Mouse (Mus musculus) CD4-positive, CD25-positive, alpha-beta regulatory T cell, adult 4 months (primary cell): Measurements from ENCODE around the gene Fcmr. TPM values are rescaled to one million over a fixed set of nuclear protein-coding genes. Genes with fewer than 3 reads are reported as not detected.

Source experiments
- ATAC-seq: one replicate; pipeline ENCODE4 v1.8.0; 2017
- polyA plus RNA-seq, 2 experiments: library from polyadenylated mRNA; unstranded; fragments of 100-300 nt; shearing (Covaris generic); gene quantifications; one replicate each; pipeline ENCODE4 v1.2.1; 2017

The Fcmr gene
- polyA plus RNA-seq, 2 experiments from 2014 or later = 2.0 to 4.4 TPM

DNA sequence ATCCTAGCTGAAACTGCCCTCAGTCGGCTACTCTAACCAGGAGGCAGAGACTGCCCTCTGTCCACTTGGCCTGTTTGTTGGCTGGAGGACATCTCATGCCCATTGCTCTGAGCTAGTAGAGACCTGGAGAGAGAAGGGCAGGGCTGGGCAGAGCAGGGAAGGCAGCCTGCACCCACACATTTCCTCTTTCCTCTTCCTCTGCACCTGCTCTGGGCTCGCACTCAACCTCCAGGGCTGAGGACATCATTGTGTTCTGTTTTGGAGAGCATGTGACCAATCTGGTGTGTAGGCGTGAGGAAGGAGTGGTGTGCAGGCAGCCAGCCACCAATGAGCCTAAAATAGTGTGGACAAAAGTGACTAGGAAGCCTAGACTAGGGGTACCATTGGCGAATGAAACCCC is 1.2 kb upstream of the Fcmr start:
- peak; percentile 98 for ATAC-seq

DNA sequence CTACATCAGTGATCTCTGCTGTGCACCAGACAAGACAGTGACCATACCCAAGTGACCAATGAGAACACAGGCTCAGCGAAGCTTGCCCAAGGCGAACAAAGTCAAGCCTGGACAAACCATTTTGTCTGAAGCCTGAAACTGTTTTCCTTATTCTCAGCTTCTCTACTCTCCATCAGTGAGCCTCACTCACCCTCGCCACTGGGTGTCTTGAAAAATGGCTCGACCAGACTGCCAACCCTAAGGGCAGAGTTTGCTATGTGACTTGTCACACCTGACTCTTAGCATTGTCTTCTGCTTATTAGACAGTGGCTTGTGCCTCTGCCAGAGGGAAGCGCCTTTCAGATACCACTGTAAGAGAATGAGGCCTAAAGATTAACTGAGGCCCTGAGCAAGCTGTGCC is 728 bp upstream of the Fcmr start:
- ATAC-seq = no peak

DNA sequence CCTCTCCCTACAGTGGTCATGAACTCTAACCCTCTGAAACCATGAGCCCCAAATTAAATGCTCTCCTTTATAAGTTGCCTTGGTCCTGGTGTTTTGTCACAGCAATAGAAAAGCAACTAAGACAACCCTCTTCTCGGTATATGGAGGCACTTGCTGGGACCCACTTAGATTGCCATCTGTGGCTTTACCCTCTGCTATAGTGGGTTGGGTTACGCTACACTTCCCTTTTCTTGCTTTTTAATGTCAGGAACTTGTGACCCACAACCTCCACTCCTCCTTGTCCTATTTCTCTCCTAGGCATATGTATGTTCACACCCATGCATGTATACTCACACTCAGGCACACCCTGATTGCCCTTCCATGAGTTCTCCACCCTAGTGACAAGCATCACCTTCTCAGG is 7.4 kb downstream of the Fcmr start:
- no peak for ATAC-seq

DNA sequence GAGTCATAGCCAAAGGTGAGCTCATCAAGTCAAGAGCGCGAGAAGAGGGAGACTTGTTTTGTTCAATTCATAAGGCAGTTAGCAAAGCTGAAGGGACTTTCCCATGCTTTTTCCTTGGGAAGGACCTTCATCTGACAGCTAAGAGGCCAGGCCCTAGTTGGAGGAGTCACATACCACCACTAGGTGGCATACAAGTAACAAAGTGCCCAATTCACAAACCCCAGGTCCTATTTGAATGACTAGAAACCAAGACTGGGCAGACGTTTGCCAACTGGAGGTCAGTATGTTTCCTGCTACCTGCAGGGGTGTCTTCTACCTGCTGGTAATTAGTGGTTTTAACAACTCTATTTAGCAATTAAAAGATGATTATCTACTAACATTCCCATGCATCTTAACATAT is 9.7 kb downstream of the Fcmr start:
- ATAC-seq = no peak

DNA sequence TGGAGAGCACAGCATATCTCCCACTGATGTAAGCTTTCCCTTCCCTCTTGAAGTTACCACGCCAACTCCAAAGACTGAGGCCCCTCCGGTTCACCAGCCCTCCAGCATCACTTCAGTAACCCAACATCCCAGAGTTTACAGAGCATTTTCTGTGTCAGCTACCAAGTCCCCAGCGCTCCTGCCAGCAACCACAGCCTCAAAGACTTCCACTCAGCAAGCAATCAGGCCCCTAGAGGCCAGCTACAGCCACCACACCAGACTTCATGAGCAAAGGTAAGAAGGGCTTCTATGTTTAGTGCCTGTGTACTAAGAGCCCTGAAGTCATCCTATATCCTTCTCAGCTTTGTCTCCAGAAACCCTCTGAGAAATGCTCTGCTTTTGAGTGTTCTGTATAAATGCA is 10.4 kb downstream of the Fcmr start:
- ATAC-seq = no peak

DNA sequence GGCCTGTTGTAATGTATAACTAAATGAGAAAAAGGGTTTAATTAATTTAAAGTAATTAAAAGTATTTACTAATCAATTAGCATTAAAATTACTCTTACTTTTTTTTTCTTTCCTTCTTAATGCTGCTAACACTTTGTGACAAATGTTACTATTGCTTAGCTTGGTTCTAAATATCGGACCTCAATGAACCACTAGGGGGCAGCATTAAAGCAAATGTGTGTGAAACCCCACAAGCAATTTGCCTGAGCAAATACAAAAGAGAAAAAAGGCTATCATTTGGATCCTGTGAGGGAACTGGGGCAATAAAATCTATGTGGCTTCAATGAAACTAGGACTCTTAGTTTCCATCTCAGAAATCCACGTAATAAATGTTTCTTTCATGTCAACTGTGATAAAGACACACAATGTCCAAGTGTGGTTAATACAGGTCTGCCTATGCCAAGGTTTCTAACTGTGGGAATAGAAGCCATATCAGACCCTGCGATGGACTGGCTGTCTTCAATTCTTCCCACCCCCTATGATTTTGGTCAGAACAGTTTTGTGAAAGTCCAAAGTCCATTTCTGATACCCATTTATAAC is 11.6 kb downstream of the Fcmr start:
- no peak for ATAC-seq

DNA sequence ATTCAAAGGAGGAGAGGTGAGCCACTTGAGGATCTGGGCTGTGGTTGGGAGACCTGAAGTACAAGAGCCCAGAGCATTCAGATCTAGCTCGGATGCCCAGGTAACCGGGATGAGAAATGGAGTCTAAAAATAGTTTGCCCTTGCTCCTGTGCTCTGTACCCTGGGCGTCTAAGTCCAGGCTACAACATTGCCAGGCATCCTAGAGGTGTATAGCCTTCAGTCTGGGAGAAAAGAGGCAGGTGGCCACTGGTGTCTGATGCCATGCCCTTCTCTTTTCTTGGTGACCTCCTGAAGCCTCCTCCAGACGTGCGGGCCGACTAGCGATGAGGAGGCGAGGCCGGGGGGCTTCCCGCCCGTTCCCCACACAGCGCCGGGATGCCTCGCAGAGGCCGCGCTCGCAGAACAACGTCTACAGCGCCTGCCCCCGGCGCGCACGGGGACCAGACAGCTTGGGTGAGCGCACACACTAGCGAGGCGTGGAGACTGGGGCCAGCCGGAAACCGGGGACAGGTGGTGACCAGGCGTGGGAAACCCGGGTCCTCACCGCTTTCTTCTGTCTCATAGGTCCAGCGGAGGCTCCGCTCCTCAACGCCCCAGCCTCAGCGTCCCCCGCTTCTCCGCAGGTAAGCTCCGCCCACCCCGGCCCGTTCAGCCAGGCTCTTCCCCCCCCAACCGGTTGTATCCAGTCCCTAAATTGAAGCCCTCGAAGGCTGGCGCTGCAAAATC is 12.6 kb downstream of the Fcmr start:
- ATAC-seq = peak; percentile 74

DNA sequence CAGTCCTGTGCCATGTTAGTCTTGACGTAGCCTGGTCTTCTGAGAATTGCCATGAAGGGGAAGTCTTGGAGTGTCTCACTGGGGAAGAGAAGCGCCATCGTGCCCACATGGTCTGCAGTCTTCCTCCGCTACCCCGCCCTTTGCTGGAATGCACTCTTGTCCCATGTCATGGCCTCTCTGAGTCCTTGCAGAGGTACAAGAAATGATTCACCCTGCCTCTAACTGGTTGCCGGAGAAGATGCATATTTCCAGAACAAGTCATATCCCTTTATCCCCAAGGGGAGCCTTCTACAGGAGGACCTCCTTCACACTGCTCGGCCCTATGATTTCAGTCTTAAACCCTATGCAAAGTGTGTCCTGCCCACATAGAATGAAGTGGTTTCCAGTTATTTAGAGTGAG is 14.5 kb downstream of the Fcmr start:
- ATAC-seq = no peak

DNA sequence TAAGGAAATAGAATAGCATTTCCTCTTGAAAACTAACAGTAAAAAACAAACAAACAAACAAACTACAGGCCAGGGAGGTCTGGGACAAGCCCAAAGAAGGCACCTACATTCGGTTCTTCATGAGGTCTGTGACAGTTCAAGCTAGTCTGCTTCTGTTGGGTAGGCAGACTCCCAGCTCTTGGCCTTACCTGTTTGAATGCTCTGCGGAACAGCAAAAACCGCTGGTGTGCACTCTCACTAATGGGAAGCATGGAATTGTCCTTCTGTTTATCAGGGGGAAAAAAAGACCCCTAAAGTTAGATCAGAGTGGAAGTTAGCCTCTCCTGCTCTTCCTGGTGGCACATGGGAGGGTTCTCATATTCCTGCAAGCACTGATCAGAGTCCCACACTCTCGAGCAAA is 17.7 kb downstream of the Fcmr start:
- no peak for ATAC-seq

DNA sequence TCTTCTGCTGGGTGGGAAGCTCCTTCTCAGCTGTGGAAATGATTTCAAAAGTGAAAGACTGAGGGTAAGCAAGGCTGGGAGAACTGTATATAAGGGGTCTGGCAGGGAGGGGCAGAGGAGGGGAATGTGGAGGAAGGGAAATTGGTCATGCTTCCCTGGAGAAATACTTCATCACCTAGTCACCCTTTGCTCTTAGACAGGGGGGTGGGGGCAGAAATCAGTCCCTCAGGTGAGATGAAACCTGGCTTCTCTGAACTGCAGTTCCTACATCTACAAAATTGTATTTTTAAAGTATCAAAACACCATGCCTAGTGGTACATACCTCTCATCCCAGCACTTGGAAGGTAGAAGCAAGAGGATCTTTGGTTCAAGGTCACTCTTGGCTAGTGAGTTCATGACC is 21.9 kb downstream of the Fcmr start, which contains the start of gene Il24:
TSS of gene Il24 (minus strand) at position 101 of the 400 bp plus-strand sequence.
- no peak for ATAC-seq

DNA sequence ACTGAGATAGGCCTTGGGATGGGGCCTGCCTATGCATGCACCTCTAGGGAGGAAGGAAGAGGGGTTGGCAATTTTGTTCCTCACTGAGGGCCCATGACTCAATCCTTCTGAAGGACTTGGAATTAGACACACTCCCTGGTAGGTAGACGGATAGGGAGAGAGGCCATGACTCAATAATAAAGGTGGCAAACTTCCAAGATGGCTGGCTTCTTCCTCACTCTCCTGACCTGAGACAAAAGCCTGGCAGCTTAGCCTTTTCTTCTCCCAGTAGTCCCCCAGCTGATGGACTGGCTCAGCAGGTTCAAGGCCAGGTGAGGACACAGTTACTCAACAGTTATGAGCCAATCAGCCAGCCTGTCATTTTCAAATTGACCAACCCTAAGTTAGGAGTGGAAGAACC is 27.0 kb downstream of the Fcmr start:
- ATAC-seq = no peak

DNA sequence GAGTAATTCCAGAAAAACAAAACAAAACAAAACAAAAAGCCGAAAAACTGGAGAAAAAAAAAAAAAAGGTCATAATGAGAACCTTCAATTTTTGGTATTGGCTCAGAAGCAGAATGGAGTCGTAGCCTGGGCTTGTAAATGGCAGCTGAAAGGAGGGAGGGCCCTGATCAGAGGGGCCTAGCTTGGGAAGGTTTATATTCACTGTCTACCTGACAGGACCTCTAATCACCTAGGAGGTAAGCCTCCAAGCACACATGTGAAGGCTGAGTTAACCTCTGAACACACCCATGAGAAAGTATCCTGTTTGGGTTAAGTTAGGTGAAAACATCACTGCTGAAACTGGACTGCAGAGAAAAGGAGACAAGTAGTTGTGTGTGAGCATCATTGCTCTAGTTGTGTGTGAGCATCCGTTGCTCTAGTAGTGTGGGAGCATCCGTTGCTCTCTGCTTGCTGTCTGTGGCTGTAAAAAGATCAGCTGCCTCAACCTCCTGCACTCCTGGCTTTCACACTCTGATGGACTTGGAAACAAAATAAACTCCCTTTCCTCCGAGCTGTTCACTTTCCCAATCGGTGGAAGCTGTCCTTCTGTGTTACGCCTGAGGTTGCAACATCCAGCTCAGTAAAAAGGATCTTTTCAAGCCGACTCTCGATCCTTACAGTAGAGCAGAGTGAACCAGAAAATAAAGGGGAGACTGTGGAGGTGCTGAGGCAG is 28.0 kb downstream of the Fcmr start:
- ATAC-seq = no peak

DNA sequence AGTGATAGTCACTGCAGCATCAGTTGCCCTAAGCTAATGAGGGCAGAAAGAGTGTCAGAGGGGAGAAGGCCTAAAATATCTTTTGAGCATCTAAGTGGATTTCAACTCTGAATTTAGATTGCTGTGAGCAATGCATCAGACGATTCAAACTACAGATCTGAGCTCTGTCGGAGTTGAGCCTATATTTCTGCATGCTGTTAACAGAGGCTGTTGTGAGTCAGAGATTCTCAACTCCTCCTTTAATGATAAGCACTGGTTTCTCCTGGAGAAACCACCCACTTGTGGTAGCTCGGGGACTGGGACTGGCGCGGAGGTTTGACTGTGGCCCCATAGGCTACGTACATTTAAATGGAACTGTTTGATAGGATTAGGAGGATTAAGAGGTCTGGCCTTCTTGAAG is 29.0 kb downstream of the Fcmr start:
- no peak for ATAC-seq

DNA sequence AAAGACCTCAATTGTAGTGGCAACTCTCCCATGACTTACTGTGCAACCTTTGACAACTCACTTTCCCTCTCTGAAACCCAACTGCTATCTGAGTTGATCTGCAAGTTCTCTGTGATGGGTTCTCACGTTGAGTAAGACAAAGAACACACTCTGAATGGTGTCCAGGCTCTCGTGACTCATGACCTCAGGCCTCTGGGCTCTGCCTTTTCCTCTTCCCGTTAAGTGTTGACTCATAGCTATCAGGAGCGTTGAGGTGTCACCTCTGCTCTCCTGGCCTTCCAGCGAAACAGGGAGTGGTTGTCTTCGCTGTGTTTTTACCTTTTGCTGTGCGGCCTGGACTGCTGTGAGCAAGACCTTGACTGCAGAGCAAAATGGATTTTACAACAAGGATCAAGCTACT is 37.0 kb downstream of the Fcmr start:
- ATAC-seq = no peak

DNA sequence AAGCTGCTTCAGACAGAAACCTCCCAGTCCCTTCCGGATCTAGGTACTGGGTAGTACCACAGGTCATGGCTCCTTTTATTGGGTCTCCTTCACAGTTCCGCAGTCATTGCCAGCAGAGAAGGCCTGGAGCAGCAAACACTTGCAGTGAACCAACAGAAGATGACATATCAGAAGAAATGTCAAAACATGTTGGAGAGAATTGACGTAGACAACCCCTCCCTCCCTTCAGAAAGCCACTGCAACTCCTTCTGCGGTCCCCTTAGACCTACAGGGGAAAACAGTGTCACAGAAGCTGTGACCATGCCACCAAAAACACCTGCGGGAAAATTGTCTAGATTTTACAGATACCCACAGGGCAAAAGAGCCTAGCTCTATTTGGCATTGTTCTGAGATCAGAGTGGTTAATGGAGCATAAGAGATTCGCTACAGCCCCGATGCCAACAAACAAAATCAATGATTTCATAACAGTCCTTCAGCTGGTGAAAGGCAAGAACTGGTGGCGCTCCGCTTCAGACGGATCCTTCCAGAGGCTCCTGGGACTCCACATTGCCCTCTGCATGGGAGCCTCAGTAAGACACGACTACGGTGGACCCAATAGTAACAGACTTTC is 46.0 kb downstream of the Fcmr start, which contains the start of gene Il20:
TSS of gene Il20 (minus strand) at position 51 of the 610 bp plus-strand sequence.
- ATAC-seq = no peak

DNA sequence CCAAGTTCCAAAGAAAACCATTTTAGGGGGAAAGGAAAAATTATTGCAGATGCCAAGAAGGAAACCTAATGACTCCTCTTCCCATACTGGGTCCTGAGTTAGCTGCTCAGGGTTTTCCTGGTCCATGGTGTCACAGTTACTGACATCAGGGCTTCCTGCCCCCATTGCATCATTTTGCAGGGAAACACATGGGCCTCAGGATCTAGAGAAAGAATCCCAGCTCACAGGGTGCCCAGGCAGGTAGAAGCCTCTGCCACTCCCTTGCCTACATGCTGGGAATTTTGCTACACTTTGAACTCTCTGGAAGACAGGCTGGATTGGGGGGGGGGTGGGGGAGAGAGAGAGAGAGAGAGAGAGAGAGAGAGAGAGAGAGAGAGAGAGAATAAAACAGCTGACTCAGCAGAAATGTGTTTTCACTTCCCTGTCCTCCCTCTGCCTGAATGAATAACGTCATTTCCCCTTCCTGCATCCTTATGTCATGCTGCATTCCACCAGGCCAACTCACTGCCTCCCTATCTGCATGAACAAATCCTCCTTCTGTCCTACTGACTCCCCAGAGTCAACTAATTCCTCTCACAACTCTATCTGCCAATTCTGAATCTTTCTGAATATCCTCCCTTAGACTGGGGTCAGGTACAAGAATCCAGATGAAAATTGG is 53.0 kb downstream of the Fcmr start:
- ATAC-seq = no peak

DNA sequence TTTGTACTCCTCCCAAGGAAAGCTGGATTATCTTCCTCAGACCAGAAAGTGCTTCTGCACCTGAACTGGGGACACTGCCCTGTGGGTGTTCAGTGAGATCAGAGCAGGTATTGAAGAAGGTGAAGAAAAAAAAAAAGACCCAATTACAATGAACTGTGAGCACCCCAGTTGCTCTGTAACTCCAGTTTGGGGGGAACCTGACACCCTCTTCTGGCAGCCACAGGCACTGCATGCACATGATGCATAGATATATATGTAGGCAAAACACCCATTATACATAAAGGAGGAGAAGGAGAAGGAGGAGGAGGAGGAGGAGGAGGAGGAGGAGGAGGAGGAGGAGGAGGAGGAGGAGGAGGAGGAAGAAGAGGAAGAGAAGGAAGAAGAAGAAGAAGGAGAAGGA is 61.0 kb downstream of the Fcmr start:
- ATAC-seq = no peak

Other genes starting within 250 kb of the Fcmr start
- gene Zp3r, start 236.0 kb upstream of the Fcmr start, polyA plus RNA-seq = not detected
- gene C4bp, start 204.0 kb upstream of the Fcmr start, polyA plus RNA-seq = not detected
- gene Gm29427, start 149.9 kb upstream of the Fcmr start, polyA plus RNA-seq = not detected
- gene Yod1, start 148.3 kb upstream of the Fcmr start, polyA plus RNA-seq = 10 to 100 TPM; 20.7 to 21.8 TPM
- gene Pfkfb2, start 136.4 kb upstream of the Fcmr start, polyA plus RNA-seq = 1 to 10 TPM; 2.2 to 5.2 TPM
- under 1 TPM in 1 of 2 experiments, not detected in 1; 0.15 TPM for gene AA986860, start 133.7 kb upstream of the Fcmr start, polyA plus RNA-seq
- under 1 TPM; 0.43 to 0.71 TPM for gene Fcamr, start 64.8 kb upstream of the Fcmr start, polyA plus RNA-seq
- gene Pigr, start 39.0 kb upstream of the Fcmr start, polyA plus RNA-seq = under 1 TPM in 1 of 2 experiments, not detected in 1; 0.98 TPM
- gene Il24, start 21.8 kb downstream of the Fcmr start, polyA plus RNA-seq = not detected
- gene Il20, start 45.8 kb downstream of the Fcmr start, polyA plus RNA-seq = not detected
- gene Il19, start 74.4 kb downstream of the Fcmr start, polyA plus RNA-seq = not detected
- 10 to 100 TPM in 1 of 2 experiments, 1 to 10 TPM in 1; 5.9 to 13.6 TPM for gene Il10, start 154.2 kb downstream of the Fcmr start, polyA plus RNA-seq
- 10 to 100 TPM in 1 of 2 experiments, 1 to 10 TPM in 1; 5.6 to 10.9 TPM for gene Mapkapk2, start 232.2 kb downstream of the Fcmr start, polyA plus RNA-seq